Mouse (Mus musculus): ENCODE results near the gene Fzd4. TPM values are rescaled to one million over a fixed set of nuclear protein-coding genes. Genes with fewer than 3 reads are reported as not detected.

Fzd4 gene
- polyA plus RNA-seq, 1 experiment from 2014 or later, result 8.1 TPM

- peak; percentile 90 for DNase-seq (ENCODE audit: low spot score)
- peak; percentile 89 for ATAC-seq (ENCODE audit: low FRiP score, low TSS enrichment)
- no peaks in the 10 kb centered on the region for H3K9me3 ChIP-seq (ENCODE audit: control insufficient read depth, low read length)
- no peak for TF ChIP-seq CTCF (IDR thresholded peaks at IDR 0.05; ENCODE audit: low read depth)
- TF ChIP-seq EP300 (optimal IDR thresholded peaks at IDR 0.05), result peak; percentile 70
- H3K9ac ChIP-seq (ENCODE audit: low read length), result peak overlapping the region; percentile 68
- H3K36me3 ChIP-seq (ENCODE audit: control insufficient read depth, insufficient read depth, low read length), result no peaks in the 10 kb centered on the region
- H3K27me3 ChIP-seq (ENCODE audit: control insufficient read depth, insufficient read depth, low read length), result no peaks in the 10 kb centered on the region
- WGBS, result 4% methylated on average over 51 of the region's 52 CpGs
- H3K4me1 ChIP-seq (replicated peaks; ENCODE audit: control insufficient read depth, insufficient read depth), result no peaks in the 10 kb centered on the region
- peak overlapping the region; percentile 96 for H3K4me3 ChIP-seq (ENCODE audit: low read depth, low read length)
- H3K4me2 ChIP-seq (replicated peaks; ENCODE audit: low read depth), result peak overlapping the region; percentile 90
- peak overlapping the region; percentile 97 for H3K27ac ChIP-seq (replicated peaks)
Observed at GRCm38 (mm10) chr7:89403053-89403972, 842 bp upstream of the Fzd4 start.

- H3K27me3 ChIP-seq (ENCODE audit: control insufficient read depth, insufficient read depth, low read length), result no peaks in the 10 kb centered on the region
- peak overlapping the region; percentile 97 for H3K9ac ChIP-seq (ENCODE audit: low read length)
- under 1% methylated on average over 35 of the region's 35 CpGs for WGBS
- H3K36me3 ChIP-seq (ENCODE audit: control insufficient read depth, insufficient read depth, low read length), result no peaks in the 10 kb centered on the region
- H3K4me2 ChIP-seq (replicated peaks; ENCODE audit: low read depth), result peak overlapping the region; percentile 90
- no peaks in the 10 kb centered on the region for H3K4me1 ChIP-seq (replicated peaks; ENCODE audit: control insufficient read depth, insufficient read depth)
- peak; percentile 36 for DNase-seq (ENCODE audit: low spot score)
- ATAC-seq (ENCODE audit: low FRiP score, low TSS enrichment), result no peak
- no peak for TF ChIP-seq CTCF (IDR thresholded peaks at IDR 0.05; ENCODE audit: low read depth)
- no peak for TF ChIP-seq EP300 (optimal IDR thresholded peaks at IDR 0.05)
- no peaks in the 10 kb centered on the region for H3K9me3 ChIP-seq (ENCODE audit: control insufficient read depth, low read length)
- peak overlapping the region; percentile 97 for H3K27ac ChIP-seq (replicated peaks)
- peak overlapping the region; percentile 96 for H3K4me3 ChIP-seq (ENCODE audit: low read depth, low read length)
Observed at GRCm38 (mm10) chr7:89404734-89405440, 732 bp downstream of the Fzd4 start.

- peak overlapping the region; percentile 96 for H3K4me3 ChIP-seq (ENCODE audit: low read depth, low read length)
- H3K36me3 ChIP-seq (ENCODE audit: control insufficient read depth, insufficient read depth, low read length), result no peaks in the 10 kb centered on the region
- DNase-seq (ENCODE audit: low spot score) (no peak), ATAC-seq (ENCODE audit: low FRiP score, low TSS enrichment) (no peak)
- peak overlapping the region; percentile 50 for H3K4me2 ChIP-seq (replicated peaks; ENCODE audit: low read depth)
- WGBS, result 21% methylated on average over 1 of the region's 1 CpGs
- H3K27me3 ChIP-seq (ENCODE audit: control insufficient read depth, insufficient read depth, low read length), result no peaks in the 10 kb centered on the region
- H3K4me1 ChIP-seq (replicated peaks; ENCODE audit: control insufficient read depth, insufficient read depth), result peaks cover 6% of the 10 kb centered on the region
- H3K9me3 ChIP-seq (ENCODE audit: control insufficient read depth, low read length), result no peaks in the 10 kb centered on the region
- H3K27ac ChIP-seq (replicated peaks), result no peak overlapping the region
- H3K9ac ChIP-seq (ENCODE audit: low read length), result peak overlapping the region; percentile 53
- no peak for TF ChIP-seq EP300 (optimal IDR thresholded peaks at IDR 0.05)
- TF ChIP-seq CTCF (IDR thresholded peaks at IDR 0.05; ENCODE audit: low read depth), result no peak
Observed at GRCm38 (mm10) chr7:89406011-89406410, 1.9 kb downstream of the Fzd4 start.

GRCm38 (mm10) chr7:89407006-89407940 is 3.1 kb downstream of the Fzd4 start:
- WGBS, result 70% methylated on average over 24 of the region's 24 CpGs
- TF ChIP-seq CTCF (IDR thresholded peaks at IDR 0.05; ENCODE audit: low read depth) (no peak), EP300 (optimal IDR thresholded peaks at IDR 0.05) (no peak)
- H3K9me3 ChIP-seq (ENCODE audit: control insufficient read depth, low read length), result no peaks in the 10 kb centered on the region
- H3K27ac ChIP-seq (replicated peaks), result peak overlapping the region; percentile 56
- H3K27me3 ChIP-seq (ENCODE audit: control insufficient read depth, insufficient read depth, low read length), result no peaks in the 10 kb centered on the region
- ATAC-seq (ENCODE audit: low FRiP score, low TSS enrichment) (no peak), DNase-seq (ENCODE audit: low spot score) (no peak)
- peak overlapping the region; percentile 42 for H3K4me2 ChIP-seq (replicated peaks; ENCODE audit: low read depth)
- H3K36me3 ChIP-seq (ENCODE audit: control insufficient read depth, insufficient read depth, low read length), result peaks cover under 1% of the 10 kb centered on the region; the same call in 1 of the 2 replicates
- no peak overlapping the region for H3K9ac ChIP-seq (ENCODE audit: low read length)
- peak overlapping the region; percentile 11 for H3K4me3 ChIP-seq (ENCODE audit: low read depth, low read length)
- H3K4me1 ChIP-seq (replicated peaks; ENCODE audit: control insufficient read depth, insufficient read depth), result peaks cover 9% of the 10 kb centered on the region

- Histone ChIP-seq H3K27me3 (ENCODE audit: control insufficient read depth, insufficient read depth, low read length) (no peaks in the 10 kb centered on the region), H3K4me3 (ENCODE audit: low read depth, low read length) (no peak overlapping the region), H3K36me3 (ENCODE audit: control insufficient read depth, insufficient read depth, low read length) (peaks cover 5% of the 10 kb centered on the region; the same call in 1 of the 2 replicates), H3K27ac (replicated peaks) (peak overlapping the region; percentile 5; the same call in 1 of the 2 replicates), H3K4me2 (replicated peaks; ENCODE audit: low read depth) (no peak overlapping the region), H3K9me3 (ENCODE audit: control insufficient read depth, low read length) (no peaks in the 10 kb centered on the region), H3K9ac (ENCODE audit: low read length) (no peak overlapping the region), H3K4me1 (replicated peaks; ENCODE audit: control insufficient read depth, insufficient read depth) (peaks cover 11% of the 10 kb centered on the region)
- TF ChIP-seq EP300 (optimal IDR thresholded peaks at IDR 0.05) (no peak), CTCF (IDR thresholded peaks at IDR 0.05; ENCODE audit: low read depth) (no peak)
- 60% methylated on average over 4 of the region's 4 CpGs for WGBS
- DNase-seq (ENCODE audit: low spot score) (no peak), ATAC-seq (ENCODE audit: low FRiP score, low TSS enrichment) (no peak)
Observed at GRCm38 (mm10) chr7:89410294-89410693, 6.1 kb downstream of the Fzd4 start.

Measured in stomach, postnatal 0 days (tissue).